Mouse (Mus musculus): Measurements from ENCODE around the gene Fosl1. TPM values are rescaled to one million over a fixed set of nuclear protein-coding genes. Genes with fewer than 3 reads are reported as not detected.
"Not testable (repeated sequence)": the region's sequence is repeated elsewhere in the genome, so short reads cannot be mapped to it uniquely, and the experiment has no call there.

Gene Fosl1
- total RNA-seq, 1 experiment = 3.0 TPM

DNA sequence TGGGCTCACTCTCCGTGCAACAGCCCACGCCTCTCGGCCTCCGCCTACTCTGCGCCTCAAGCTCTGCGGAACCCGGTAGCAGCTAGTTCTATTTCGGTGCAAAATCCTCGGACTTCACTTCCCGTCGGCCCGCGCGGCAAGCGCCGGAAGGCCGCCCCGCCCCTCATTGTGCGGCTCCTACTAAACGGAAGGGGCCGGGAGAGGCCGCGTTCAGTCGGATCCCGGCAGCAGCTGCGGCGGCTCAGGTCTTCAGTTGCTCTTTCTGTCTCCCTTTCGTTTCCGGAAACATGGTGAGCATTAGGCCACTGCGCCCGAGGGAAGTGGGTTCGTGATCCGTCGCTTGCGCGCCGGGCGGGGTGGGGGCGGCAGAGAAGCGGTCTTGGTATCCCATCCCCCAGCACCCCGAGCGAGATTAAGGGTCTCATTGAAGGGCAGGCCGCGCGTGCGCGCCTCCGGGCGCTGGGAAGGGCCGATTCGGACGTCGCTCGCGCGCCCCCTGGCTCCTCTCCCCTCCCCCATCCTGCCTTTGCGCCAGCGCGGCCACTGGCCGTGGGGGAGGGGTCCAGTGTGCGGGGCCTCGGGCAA lies 43.1 kb downstream of the Fosl1 start, which contains the start of gene Cfl1:
Cfl1 (plus strand) TSS at position 143 of the 585 bp plus-strand sequence.
- peak within 1 kb of the TSS; percentile 89 to 95 for H3K4me3 ChIP-seq (ENCODE audit: insufficient read depth in 1 of 2, low read depth in 1 of 2, low read length in 2 of 2, poor library complexity in 1 of 2, severe bottlenecking in 1 of 2)
- peak; percentile 87 for DNase-seq (ENCODE audit: low read depth, low spot score)
- peak within 1 kb of the TSS; percentile 97 for H3K27ac ChIP-seq (ENCODE audit: insufficient read depth, low read depth, low read length, poor library complexity, severe bottlenecking)
- peak within 1 kb of the TSS; percentile 99 for H3K9ac ChIP-seq (ENCODE audit: insufficient read depth, low read depth, low read length, poor library complexity, severe bottlenecking)
- peaks cover 4 to 18% of the 10 kb centered on the region in 2 experiments; a peak in 3 of 4 replicates for H3K4me1 ChIP-seq (ENCODE audit: control insufficient read depth in 2 of 2, insufficient read depth in 2 of 2, low read length in 2 of 2, poor library complexity in 1 of 2)
- TF ChIP-seq ZC3H11A (IDR thresholded peaks at IDR 0.05; ENCODE audit: borderline replicate concordance, low read depth, low read length) (no peak), HCFC1 (IDR thresholded peaks at IDR 0.05; ENCODE audit: borderline replicate concordance, insufficient read depth, low read length) (peak; percentile 90)
- in situ Hi-C loops (cut with MboI; ENCODE audit: low sequenced_read_pairs in 2 of 2, unreplicated experiment in 2 of 2) = no loop called here
- no peaks in the 10 kb centered on the region for H3K9me3 ChIP-seq (ENCODE audit: control insufficient read depth, insufficient read depth, low read depth, low read length)
- H3K36me3 ChIP-seq (ENCODE audit: control insufficient read depth, insufficient read depth, low read length, poor library complexity, severe bottlenecking) = peaks cover 34% of the 10 kb centered on the region

GRCm38 (mm10) chr19:5490898-5491708 lies 43.8 kb downstream of the Fosl1 start:
- peak overlapping the region; percentile 89 to 95 for H3K4me3 ChIP-seq (ENCODE audit: insufficient read depth in 1 of 2, low read depth in 1 of 2, low read length in 2 of 2, poor library complexity in 1 of 2, severe bottlenecking in 1 of 2)
- peaks cover 33% of the 10 kb centered on the region for H3K36me3 ChIP-seq (ENCODE audit: control insufficient read depth, insufficient read depth, low read length, poor library complexity, severe bottlenecking)
- H3K4me1 ChIP-seq (ENCODE audit: control insufficient read depth in 2 of 2, insufficient read depth in 2 of 2, low read length in 2 of 2, poor library complexity in 1 of 2) = peaks cover 4 to 24% of the 10 kb centered on the region in 2 experiments; a peak in 3 of 4 replicates
- peak overlapping the region; percentile 97 for H3K27ac ChIP-seq (ENCODE audit: insufficient read depth, low read depth, low read length, poor library complexity, severe bottlenecking)
- peak overlapping the region; percentile 99 for H3K9ac ChIP-seq (ENCODE audit: insufficient read depth, low read depth, low read length, poor library complexity, severe bottlenecking)
- in situ Hi-C loops (cut with MboI; ENCODE audit: low sequenced_read_pairs in 2 of 2, unreplicated experiment in 2 of 2) = no loop called here
- no peak for TF ChIP-seq ZNF384 (IDR thresholded peaks at IDR 0.05; ENCODE audit: low read depth, low read length)
- TF ChIP-seq ZC3H11A (IDR thresholded peaks at IDR 0.05; ENCODE audit: borderline replicate concordance, low read depth, low read length) = no peak
- TF ChIP-seq HCFC1 (IDR thresholded peaks at IDR 0.05; ENCODE audit: borderline replicate concordance, insufficient read depth, low read length) = peak; percentile 13; the same call in 1 of the 2 replicates
- no peak for DNase-seq (ENCODE audit: low read depth, low spot score)
- no peaks in the 10 kb centered on the region for H3K9me3 ChIP-seq (ENCODE audit: control insufficient read depth, insufficient read depth, low read depth, low read length)

- Histone ChIP-seq H3K27ac (ENCODE audit: insufficient read depth, low read depth, low read length, poor library complexity, severe bottlenecking) (no peak overlapping the region), H3K9ac (ENCODE audit: insufficient read depth, low read depth, low read length, poor library complexity, severe bottlenecking) (no peak overlapping the region), H3K4me1 (ENCODE audit: control insufficient read depth in 2 of 2, insufficient read depth in 2 of 2, low read length in 2 of 2, poor library complexity in 1 of 2) (peaks cover 2 to 21% of the 10 kb centered on the region in 2 experiments; a peak in 3 of 4 replicates), H3K9me3 (ENCODE audit: control insufficient read depth, insufficient read depth, low read depth, low read length) (no peaks in the 10 kb centered on the region), H3K4me3 (ENCODE audit: insufficient read depth in 1 of 2, low read depth in 1 of 2, low read length in 2 of 2, poor library complexity in 1 of 2, severe bottlenecking in 1 of 2) (no peak overlapping the region), H3K36me3 (ENCODE audit: control insufficient read depth, insufficient read depth, low read length, poor library complexity, severe bottlenecking) (peaks cover 37% of the 10 kb centered on the region)
- TF ChIP-seq CHD2 (IDR thresholded peaks at IDR 0.05; ENCODE audit: low read depth, low read length) = no peak
- TF ChIP-seq MAFK (IDR thresholded peaks at IDR 0.05; ENCODE audit: insufficient read depth, low read depth, low read length) = no peak
- no peak for TF ChIP-seq ZNF384 (IDR thresholded peaks at IDR 0.05; ENCODE audit: low read depth, low read length)
- TF ChIP-seq HCFC1 (IDR thresholded peaks at IDR 0.05; ENCODE audit: borderline replicate concordance, insufficient read depth, low read length) = no peak
- TF ChIP-seq ZC3H11A (IDR thresholded peaks at IDR 0.05; ENCODE audit: borderline replicate concordance, low read depth, low read length) = no peak
- DNase-seq (ENCODE audit: low read depth, low spot score) = no peak
- in situ Hi-C loops (cut with MboI; ENCODE audit: low sequenced_read_pairs in 2 of 2, unreplicated experiment in 2 of 2) = no loop called here
Observed at GRCm38 (mm10) chr19:5492641-5493040, 45.3 kb downstream of the Fosl1 start.

- H3K27ac ChIP-seq (ENCODE audit: insufficient read depth, low read depth, low read length, poor library complexity, severe bottlenecking); H3K4me3 ChIP-seq (ENCODE audit: insufficient read depth in 1 of 2, low read depth in 1 of 2, low read length in 2 of 2, poor library complexity in 1 of 2, severe bottlenecking in 1 of 2); in situ Hi-C loops (cut with MboI; ENCODE audit: low sequenced_read_pairs in 2 of 2, unreplicated experiment in 2 of 2); H3K9me3 ChIP-seq (ENCODE audit: control insufficient read depth, insufficient read depth, low read depth, low read length); DNase-seq (ENCODE audit: low read depth, low spot score); H3K9ac ChIP-seq (ENCODE audit: insufficient read depth, low read depth, low read length, poor library complexity, severe bottlenecking): not testable (repeated sequence)
- Histone ChIP-seq H3K4me1 (ENCODE audit: control insufficient read depth in 2 of 2, insufficient read depth in 2 of 2, low read length in 2 of 2, poor library complexity in 1 of 2) (peaks cover 2 to 23% of the 10 kb centered on the region in 2 experiments; a peak in 3 of 4 replicates), H3K36me3 (ENCODE audit: control insufficient read depth, insufficient read depth, low read length, poor library complexity, severe bottlenecking) (peaks cover 37% of the 10 kb centered on the region)
Observed at GRCm38 (mm10) chr19:5493301-5493721, 46.0 kb downstream of the Fosl1 start.

All from ES-E14 (cell line).